Mouse (Mus musculus): ENCODE results near the gene Id4. TPM values are rescaled to one million over a fixed set of nuclear protein-coding genes. Genes with fewer than 3 reads are reported as not detected.

Gene Id4
- polyA plus RNA-seq, 1 experiment from 2014 or later, result 0.47 TPM

- Histone ChIP-seq H3K9me3 (ENCODE audit: low read length) (no peaks in the 10 kb centered on the region), H3K9ac (replicated peaks) (no peak overlapping the region), H3K36me3 (replicated peaks; ENCODE audit: insufficient read depth, low read length) (no peaks in the 10 kb centered on the region), H3K4me2 (ENCODE audit: low read depth, low read length) (no peak overlapping the region), H3K4me3 (ENCODE audit: low read depth, low read length) (no peak overlapping the region), H3K4me1 (ENCODE audit: insufficient read depth) (no peaks in the 10 kb centered on the region), H3K27me3 (ENCODE audit: insufficient read depth, low read length) (no peaks in the 10 kb centered on the region), H3K27ac (ENCODE audit: low read depth) (no peak overlapping the region)
- no peak for DNase-seq
- TF ChIP-seq CTCF (IDR thresholded peaks at IDR 0.05; ENCODE audit: low read depth), result no peak
- TF ChIP-seq EP300 (IDR thresholded peaks at IDR 0.05; ENCODE audit: low read depth), result no peak
- WGBS (ENCODE audit: insufficient replicate concordance), result 77% methylated on average over 7 of the region's 7 CpGs
- ATAC-seq, result no peak
Observed at GRCm38 (mm10) chr13:48236865-48237264, 24.2 kb upstream of the Id4 start.

DNA sequence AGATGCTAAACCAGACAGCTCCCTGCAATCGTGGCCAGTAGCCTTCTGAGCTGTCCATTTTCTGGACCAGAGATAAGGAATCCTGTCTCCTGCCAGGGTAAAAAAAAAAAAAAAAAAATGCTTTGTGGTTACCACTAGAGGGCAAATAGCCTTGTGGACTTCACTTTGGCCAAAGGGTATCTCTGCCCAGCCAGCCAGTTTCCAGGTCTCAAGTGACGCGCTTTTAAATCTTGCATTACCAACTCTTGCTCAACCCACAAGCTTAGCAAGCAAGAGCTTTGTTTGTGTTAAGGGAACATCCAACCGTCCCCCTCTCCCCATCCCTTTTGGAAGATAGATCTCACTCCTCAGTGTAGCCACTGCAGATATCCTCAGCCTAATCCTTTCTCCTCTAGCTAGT lies 23.5 kb upstream of the Id4 start:
- no peak for ATAC-seq
- Histone ChIP-seq H3K4me3 (ENCODE audit: low read depth, low read length) (no peak overlapping the region), H3K9me3 (ENCODE audit: low read length) (no peaks in the 10 kb centered on the region), H3K9ac (replicated peaks) (no peak overlapping the region), H3K27ac (ENCODE audit: low read depth) (no peak overlapping the region), H3K27me3 (ENCODE audit: insufficient read depth, low read length) (no peaks in the 10 kb centered on the region), H3K36me3 (replicated peaks; ENCODE audit: insufficient read depth, low read length) (no peaks in the 10 kb centered on the region), H3K4me2 (ENCODE audit: low read depth, low read length) (no peak overlapping the region), H3K4me1 (ENCODE audit: insufficient read depth) (no peaks in the 10 kb centered on the region)
- TF ChIP-seq EP300 (IDR thresholded peaks at IDR 0.05; ENCODE audit: low read depth), result no peak
- peak; percentile 43 for TF ChIP-seq CTCF (IDR thresholded peaks at IDR 0.05; ENCODE audit: low read depth)
- no peak for DNase-seq
- 23% methylated on average over 4 of the region's 4 CpGs for WGBS (ENCODE audit: insufficient replicate concordance)

GRCm38 (mm10) chr13:48245235-48246012 lies 15.6 kb upstream of the Id4 start:
- no peak for ATAC-seq
- Histone ChIP-seq H3K27me3 (ENCODE audit: insufficient read depth, low read length) (no peaks in the 10 kb centered on the region), H3K4me2 (ENCODE audit: low read depth, low read length) (no peak overlapping the region), H3K36me3 (replicated peaks; ENCODE audit: insufficient read depth, low read length) (no peaks in the 10 kb centered on the region), H3K27ac (ENCODE audit: low read depth) (no peak overlapping the region), H3K9me3 (ENCODE audit: low read length) (no peaks in the 10 kb centered on the region), H3K4me3 (ENCODE audit: low read depth, low read length) (no peak overlapping the region), H3K4me1 (ENCODE audit: insufficient read depth) (no peaks in the 10 kb centered on the region), H3K9ac (replicated peaks) (no peak overlapping the region)
- TF ChIP-seq CTCF (IDR thresholded peaks at IDR 0.05; ENCODE audit: low read depth) (no peak), EP300 (IDR thresholded peaks at IDR 0.05; ENCODE audit: low read depth) (no peak)
- WGBS (ENCODE audit: insufficient replicate concordance), result 50% methylated on average over 5 of the region's 5 CpGs
- no peak for DNase-seq

DNA sequence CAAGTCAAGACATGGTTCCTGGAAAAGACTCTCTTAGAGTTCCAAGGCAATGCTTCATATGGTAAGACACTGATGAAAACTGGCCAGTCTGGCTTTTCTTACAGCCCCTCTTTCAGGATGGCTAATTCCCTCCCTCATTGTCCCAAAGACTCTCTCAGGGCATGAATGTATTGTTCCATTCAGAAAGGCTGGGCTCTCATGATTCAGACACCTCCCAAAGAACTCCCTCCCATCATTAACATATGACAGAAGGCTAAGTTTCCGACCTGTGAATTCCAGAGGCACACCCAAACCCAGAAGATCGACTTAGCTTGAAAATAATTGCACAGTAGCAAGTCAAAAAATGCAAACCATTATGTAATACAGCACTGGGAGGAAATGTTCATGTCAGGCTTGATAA lies 8.5 kb upstream of the Id4 start:
- H3K4me2 ChIP-seq (ENCODE audit: low read depth, low read length), result no peak overlapping the region
- ATAC-seq, result no peak
- H3K9ac ChIP-seq (replicated peaks), result no peak overlapping the region
- H3K27ac ChIP-seq (ENCODE audit: low read depth), result no peak overlapping the region
- DNase-seq, result no peak
- no peak overlapping the region for H3K4me3 ChIP-seq (ENCODE audit: low read depth, low read length)
- no peaks in the 10 kb centered on the region for H3K27me3 ChIP-seq (ENCODE audit: insufficient read depth, low read length)
- WGBS (ENCODE audit: insufficient replicate concordance), result 61% methylated on average over 2 of the region's 2 CpGs
- TF ChIP-seq EP300 (IDR thresholded peaks at IDR 0.05; ENCODE audit: low read depth) (no peak), CTCF (IDR thresholded peaks at IDR 0.05; ENCODE audit: low read depth) (no peak)
- H3K9me3 ChIP-seq (ENCODE audit: low read length), result 0 out of 2 replicates have a peak, but pooled peaks cover 3% of the 10 kb centered on the region
- no peaks in the 10 kb centered on the region for H3K4me1 ChIP-seq (ENCODE audit: insufficient read depth)
- no peaks in the 10 kb centered on the region for H3K36me3 ChIP-seq (replicated peaks; ENCODE audit: insufficient read depth, low read length)

DNA sequence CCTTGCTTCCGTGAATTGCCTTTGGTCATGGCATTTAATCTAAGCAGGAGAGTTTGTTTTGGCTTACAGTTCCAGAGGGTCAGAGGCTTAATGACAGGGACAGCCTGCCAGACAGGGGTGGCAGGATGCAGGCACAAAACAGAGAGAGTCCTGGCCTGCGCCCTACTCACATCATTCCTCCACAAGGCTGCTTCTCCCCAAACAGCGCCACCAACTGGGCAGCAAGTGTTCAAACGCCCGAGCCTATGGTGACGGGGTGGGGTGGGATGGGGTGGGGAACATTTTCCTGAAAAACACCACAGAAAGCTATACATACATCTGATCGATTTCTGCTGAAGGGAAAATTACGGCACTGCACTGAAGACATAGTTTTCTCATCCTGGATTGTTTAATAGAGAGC lies 6.0 kb upstream of the Id4 start:
- ATAC-seq (no peak), DNase-seq (no peak)
- TF ChIP-seq EP300 (IDR thresholded peaks at IDR 0.05; ENCODE audit: low read depth), result no peak
- no peak for TF ChIP-seq CTCF (IDR thresholded peaks at IDR 0.05; ENCODE audit: low read depth)
- Histone ChIP-seq H3K27me3 (ENCODE audit: insufficient read depth, low read length) (peaks cover 8% of the 10 kb centered on the region), H3K36me3 (replicated peaks; ENCODE audit: insufficient read depth, low read length) (no peaks in the 10 kb centered on the region), H3K9me3 (ENCODE audit: low read length) (0 out of 2 replicates have a peak, but pooled peaks cover 3% of the 10 kb centered on the region), H3K4me1 (ENCODE audit: insufficient read depth) (no peaks in the 10 kb centered on the region), H3K27ac (ENCODE audit: low read depth) (no peak overlapping the region), H3K4me2 (ENCODE audit: low read depth, low read length) (no peak overlapping the region), H3K4me3 (ENCODE audit: low read depth, low read length) (no peak overlapping the region), H3K9ac (replicated peaks) (no peak overlapping the region)
- WGBS (ENCODE audit: insufficient replicate concordance), result 73% methylated on average over 8 of the region's 8 CpGs

DNA sequence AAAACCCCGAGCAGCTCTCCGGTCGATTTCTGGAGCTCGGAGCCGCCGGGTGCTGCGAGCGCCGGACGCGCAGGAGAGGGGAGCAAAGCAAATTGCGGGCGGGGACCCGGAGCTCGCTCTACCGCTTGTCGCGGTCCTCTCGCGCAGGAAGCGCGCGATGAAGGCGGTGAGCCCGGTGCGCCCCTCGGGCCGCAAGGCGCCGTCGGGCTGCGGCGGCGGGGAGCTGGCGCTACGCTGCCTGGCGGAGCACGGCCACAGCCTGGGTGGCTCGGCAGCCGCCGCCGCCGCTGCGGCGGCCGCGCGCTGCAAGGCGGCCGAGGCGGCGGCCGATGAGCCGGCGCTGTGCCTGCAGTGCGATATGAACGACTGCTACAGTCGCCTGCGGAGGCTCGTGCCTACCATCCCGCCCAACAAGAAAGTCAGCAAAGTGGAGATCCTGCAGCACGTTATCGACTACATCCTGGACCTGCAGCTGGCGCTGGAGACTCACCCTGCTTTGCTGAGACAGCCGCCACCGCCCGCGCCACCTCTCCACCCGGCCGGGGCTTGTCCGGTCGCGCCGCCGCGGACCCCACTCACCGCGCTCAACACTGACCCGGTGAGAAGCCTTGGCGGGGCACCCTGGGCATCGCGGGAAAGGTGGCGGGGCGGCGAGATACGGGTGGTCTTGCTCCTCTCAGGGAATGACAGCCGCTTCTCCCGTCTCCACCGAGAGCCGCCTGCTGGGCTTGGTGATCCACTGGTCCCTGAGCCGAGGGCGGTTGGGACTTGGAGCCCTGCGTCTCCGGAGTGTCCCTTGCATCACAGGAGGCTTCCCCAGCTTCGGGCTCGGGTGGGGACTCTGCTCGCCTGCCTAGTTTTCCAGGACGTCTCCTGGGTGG lies 553 bp downstream of the Id4 start:
- Histone ChIP-seq H3K9me3 (ENCODE audit: low read length) (no peaks in the 10 kb centered on the region), H3K4me1 (ENCODE audit: insufficient read depth) (no peaks in the 10 kb centered on the region; the same call in 1 of the 2 replicates), H3K27ac (ENCODE audit: low read depth) (peak overlapping the region; percentile 39; the same call in 1 of the 2 replicates), H3K9ac (replicated peaks) (peak overlapping the region; percentile 50), H3K4me2 (ENCODE audit: low read depth, low read length) (peak overlapping the region; percentile 85), H3K27me3 (ENCODE audit: insufficient read depth, low read length) (peaks cover 40% of the 10 kb centered on the region), H3K36me3 (replicated peaks; ENCODE audit: insufficient read depth, low read length) (no peaks in the 10 kb centered on the region), H3K4me3 (ENCODE audit: low read depth, low read length) (peak overlapping the region; percentile 55)
- under 1% methylated on average over 92 of the region's 98 CpGs for WGBS (ENCODE audit: insufficient replicate concordance)
- TF ChIP-seq EP300 (IDR thresholded peaks at IDR 0.05; ENCODE audit: low read depth) (no peak), CTCF (IDR thresholded peaks at IDR 0.05; ENCODE audit: low read depth) (no peak)
- ATAC-seq (peak; percentile 43), DNase-seq (peak; percentile 32)
